ENCODE assay signal across 25 mouse cellular contexts in the genomic region with DNA sequence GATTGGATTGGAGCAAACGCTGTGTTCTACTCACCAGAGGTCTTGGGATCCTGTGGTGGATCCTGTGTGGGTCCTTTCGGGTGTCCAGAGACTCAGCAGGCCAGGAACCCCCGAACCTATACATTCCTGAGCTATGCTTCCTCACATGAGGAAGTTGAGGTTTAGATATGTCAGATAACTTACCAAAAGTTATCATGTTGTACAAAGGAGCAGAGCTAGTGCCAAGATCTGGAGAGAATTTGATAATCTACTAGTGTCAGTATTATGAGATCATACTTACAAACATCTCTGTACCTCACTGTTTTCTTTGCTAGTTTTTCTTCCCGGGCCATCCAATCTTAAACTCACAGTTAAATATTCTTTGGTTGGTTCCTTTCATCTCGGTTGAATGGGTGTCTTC.
"Had no signal": no experiment of that assay in that cellular context is flagged by ENCODE, and none has a peak within 500 bp of the region (broad histone marks: within the 10 kb centered on the region; RNA-seq: fewer than 3 reads in every experiment).

No protein-coding gene starts in this region.

- DNase-seq: cerebellum, adult 9-10 months; cerebellum, adult 9-11 months; cerebellum, postnatal 10 days; cerebellum, postnatal 14 days; cerebellum, postnatal 25 days; cerebellum, postnatal 36 days; embryo, embryonic 11 days; forebrain, postnatal 0 days; gastrocnemius, adult 2 months; gastrocnemius, postnatal 10 days; gastrocnemius, postnatal 14 days; gastrocnemius, postnatal 25 days; gastrocnemius, postnatal 36 days; heart, adult 11 months; heart, adult 18-20 months; heart, adult 2 months had no signal

- H3K9ac ChIP-seq: embryonic facial prominence, embryonic 12.5 days; embryonic facial prominence, embryonic 13.5 days; embryonic facial prominence, embryonic 15.5 days; forebrain, embryonic 12.5 days; forebrain, embryonic 13.5 days; forebrain, embryonic 15.5 days; forebrain, postnatal 0 days had no signal

- H3K4me3 ChIP-seq: embryonic facial prominence, embryonic 10.5 days; embryonic facial prominence, embryonic 12.5 days; embryonic facial prominence, embryonic 13.5 days; embryonic facial prominence, embryonic 15.5 days; erythroblast, embryonic 14.5 days; forebrain, embryonic 10.5 days; forebrain, embryonic 12.5 days; forebrain, embryonic 13.5 days; forebrain, embryonic 15.5 days; gastrocnemius, adult 2 months; heart, adult 2 months had no signal

- H3K4me1 ChIP-seq: embryonic facial prominence, embryonic 10.5 days; embryonic facial prominence, embryonic 12.5 days; embryonic facial prominence, embryonic 13.5 days; embryonic facial prominence, embryonic 15.5 days; forebrain, embryonic 10.5 days; forebrain, embryonic 12.5 days; forebrain, embryonic 13.5 days; forebrain, embryonic 15.5 days had no signal

- H3K27ac ChIP-seq: embryonic facial prominence, embryonic 10.5 days; embryonic facial prominence, embryonic 12.5 days; embryonic facial prominence, embryonic 13.5 days; embryonic facial prominence, embryonic 15.5 days; forebrain, embryonic 10.5 days; forebrain, embryonic 12.5 days; forebrain, embryonic 13.5 days; forebrain, embryonic 15.5 days; gastrocnemius, adult 2 months; heart, adult 2 months had no signal

- H3K36me3 ChIP-seq: embryonic facial prominence, embryonic 10.5 days; embryonic facial prominence, embryonic 12.5 days; embryonic facial prominence, embryonic 13.5 days; embryonic facial prominence, embryonic 15.5 days; forebrain, embryonic 10.5 days; forebrain, embryonic 12.5 days; forebrain, embryonic 15.5 days had no signal

- H3K27me3 ChIP-seq: embryonic facial prominence, embryonic 12.5 days; embryonic facial prominence, embryonic 13.5 days; embryonic facial prominence, embryonic 15.5 days; forebrain, embryonic 13.5 days; forebrain, embryonic 15.5 days had no signal

- H3K9me3 ChIP-seq: embryonic facial prominence, embryonic 10.5 days; embryonic facial prominence, embryonic 12.5 days; embryonic facial prominence, embryonic 13.5 days; embryonic facial prominence, embryonic 15.5 days; forebrain, embryonic 10.5 days; forebrain, embryonic 12.5 days; forebrain, embryonic 13.5 days; forebrain, embryonic 15.5 days had no signal
